Mouse (Mus musculus) neutrophil, adult 5-6 weeks (primary cell): Measurements from ENCODE around the gene Mapk6. TPM values are rescaled to one million over a fixed set of nuclear protein-coding genes. Genes with fewer than 3 reads are reported as not detected.
"Not testable (repeated sequence)": the region's sequence is repeated elsewhere in the genome, so short reads cannot be mapped to it uniquely, and the experiment has no call there.

Experiments used
- ATAC-seq: fragments of 151-379, 151-347 bp; 2 replicates; pipeline ENCODE4 v1.8.0; 2017; ENCODE audit warnings: mild to moderate bottlenecking, moderate TSS enrichment; ENCODE audit not compliant: insufficient number of reproducible peaks, poor library complexity, low FRiP score, severe bottlenecking; ENCODE audit errors: extremely low read depth
- total RNA-seq: library from RNA; stranded (forward); fragments of 200-1000 nt; gene quantifications from 2 replicates; pipeline ENCODE4 v1.2.3, GENCODE M21; 2017

The Mapk6 gene
- total RNA-seq, 1 experiment from 2014 or later = 33.3 TPM

DNA sequence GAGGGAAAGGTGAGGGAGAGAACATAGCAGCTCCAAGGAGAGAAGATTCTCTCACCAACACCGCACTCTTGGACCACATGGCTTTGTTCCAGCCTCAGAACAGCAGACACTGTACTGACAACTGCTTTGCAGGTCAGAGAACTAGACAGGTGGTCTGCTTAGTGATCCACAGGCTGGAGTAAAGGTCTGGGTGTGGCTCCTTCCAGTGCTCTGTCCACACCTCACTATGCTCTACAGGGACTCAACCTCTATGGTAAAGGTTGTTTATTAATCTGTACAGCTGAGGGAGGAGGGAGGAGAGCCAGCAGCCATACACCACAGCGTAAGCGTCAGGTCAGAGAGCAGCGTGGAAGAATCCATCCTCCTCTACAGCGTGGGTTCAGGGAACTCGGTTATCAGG, 13.8 kb downstream of the Mapk6 start:
- ATAC-seq = no peak

DNA sequence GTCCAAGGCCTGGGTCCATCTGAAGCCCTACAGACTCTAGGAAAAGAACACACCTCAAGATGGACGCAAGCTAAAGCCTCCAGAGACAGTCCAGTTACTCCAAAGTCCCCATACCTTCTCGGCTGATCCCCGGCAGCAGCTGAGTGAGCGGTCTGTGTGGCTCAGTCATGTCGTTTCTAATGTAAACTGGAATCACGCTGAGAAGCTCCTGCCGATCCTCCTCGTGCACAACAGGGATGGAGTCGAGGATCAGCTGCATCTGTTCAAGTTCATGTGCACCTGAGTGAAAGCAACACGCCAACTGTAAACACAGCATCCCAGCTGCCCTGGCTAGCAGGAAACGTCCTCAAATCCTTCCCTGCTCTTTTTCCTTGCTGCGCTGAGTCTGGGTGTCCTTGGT, 16.6 kb downstream of the Mapk6 start:
- ATAC-seq = no peak

DNA sequence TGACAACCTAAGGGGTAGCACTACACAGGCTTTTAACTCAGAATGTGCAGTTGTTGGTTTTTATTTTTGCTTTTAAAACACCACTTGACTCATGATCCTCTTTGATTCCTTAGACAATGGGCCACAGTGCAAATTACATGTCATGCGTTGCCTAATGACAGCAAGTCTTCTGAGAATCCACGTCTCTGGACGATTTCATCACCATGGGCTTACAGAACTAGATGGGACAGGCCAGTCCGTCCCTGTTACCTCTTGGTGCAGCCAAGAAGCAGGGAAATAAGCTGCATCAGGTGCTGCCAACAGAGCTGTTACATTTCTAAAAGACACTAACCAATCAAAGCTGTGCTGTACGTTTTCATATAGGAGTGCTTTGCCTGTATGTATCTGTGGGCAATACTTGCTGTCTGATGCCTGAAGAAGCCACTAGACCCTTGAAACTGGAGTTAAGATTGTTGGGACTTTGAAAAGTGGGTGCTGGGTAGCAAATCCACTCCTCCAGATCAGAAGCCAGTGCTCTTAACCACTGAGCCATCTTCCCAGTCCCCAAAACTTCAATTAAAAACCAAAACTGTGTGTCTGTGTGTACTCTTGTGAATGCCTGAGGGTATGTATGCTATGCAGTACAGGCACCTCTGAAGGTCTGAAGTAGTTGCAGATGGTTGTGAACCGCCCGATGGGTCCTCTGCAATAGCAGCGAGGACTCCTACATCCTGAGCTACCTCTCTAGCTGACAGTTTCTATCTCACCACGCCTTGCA, 24.4 kb downstream of the Mapk6 start:
- no peak for ATAC-seq

DNA sequence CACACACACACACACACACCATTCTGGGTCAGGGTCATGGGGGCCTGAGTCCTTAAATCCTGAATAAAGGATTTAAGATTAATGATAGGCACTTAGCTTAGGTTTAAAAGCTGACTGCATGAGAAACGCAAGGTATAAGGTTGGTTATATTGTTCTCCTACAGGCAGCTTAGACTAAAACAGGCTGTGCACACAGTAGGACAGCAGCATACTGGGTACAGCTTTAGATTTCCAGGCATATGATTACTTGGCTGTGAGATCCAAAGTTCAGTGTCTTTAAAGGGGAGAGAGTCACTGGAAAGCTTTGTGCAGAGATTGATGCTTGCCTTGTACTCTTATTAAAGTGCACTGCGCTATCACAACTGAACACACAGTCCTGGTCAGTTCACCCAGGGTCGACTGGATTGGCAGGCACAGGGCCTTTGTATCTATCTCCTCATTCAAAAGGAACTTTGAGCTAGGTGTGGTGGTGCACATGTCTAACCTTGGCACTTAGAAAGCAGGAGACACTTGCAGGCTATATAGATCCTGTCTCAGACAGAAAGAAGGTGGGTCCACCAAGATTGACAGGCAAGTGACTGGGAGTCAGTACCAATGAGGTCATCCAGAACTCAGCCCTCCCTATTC, 25.4 kb downstream of the Mapk6 start:
- ATAC-seq = no peak

DNA sequence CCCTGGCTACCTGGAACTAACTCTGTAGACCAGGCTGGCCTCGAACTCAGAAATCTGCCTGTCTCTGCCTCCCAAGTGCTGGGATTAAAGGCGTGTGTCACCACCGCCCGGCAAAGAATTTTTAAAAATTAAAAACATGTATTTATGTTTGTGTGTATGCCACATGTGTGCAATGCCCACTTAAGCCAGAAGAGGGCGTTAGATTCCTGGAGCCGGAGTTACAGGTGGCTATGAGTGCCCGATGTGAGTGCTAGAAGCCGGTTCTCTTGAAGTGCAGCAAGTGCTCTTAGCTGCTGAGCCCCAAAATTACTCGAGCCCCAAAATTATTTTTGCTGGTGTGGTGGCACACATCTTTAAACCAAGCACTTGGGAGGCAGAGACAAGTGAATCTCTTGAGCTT, 26.0 kb downstream of the Mapk6 start:
- ATAC-seq = no peak

DNA sequence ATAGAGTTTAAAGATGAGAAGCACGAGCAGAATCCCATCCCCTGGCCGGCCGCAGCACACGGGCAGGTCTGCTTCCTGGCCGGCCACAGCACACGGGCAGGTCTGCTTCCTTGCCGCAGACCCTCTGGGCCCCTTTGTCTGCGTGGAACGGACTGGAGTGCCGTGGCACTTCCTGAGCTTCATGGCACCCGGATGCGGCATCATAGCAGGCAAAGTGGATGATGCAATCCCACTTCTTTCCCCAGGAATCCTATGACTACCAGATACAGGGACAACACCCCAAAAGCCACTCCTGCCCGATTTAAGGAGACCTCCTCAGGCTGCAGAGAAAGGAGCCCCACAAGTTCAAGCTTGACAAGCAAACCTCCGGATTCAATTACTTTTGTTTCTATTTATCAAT, 27.0 kb downstream of the Mapk6 start:
- no peak for ATAC-seq

DNA sequence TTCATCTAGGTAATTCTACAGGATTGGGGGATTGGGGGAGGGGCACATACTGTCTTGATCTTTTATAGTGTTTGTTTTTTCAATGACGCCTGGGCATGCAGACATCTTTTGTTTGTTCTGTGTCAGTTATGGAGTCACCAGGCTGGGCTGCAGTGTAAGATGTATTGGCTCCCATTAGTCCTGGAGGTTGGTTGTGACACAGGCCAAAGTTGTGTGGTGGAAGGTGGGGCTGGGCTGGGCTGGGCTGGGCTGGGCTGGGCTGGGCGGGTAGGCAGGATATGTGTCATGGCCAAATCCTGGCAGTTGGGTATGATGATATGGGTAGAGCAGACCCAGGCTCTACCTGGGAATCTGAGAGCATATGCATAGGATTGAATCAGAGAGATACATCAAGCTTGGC, 31.0 kb downstream of the Mapk6 start:
- ATAC-seq = no peak

DNA sequence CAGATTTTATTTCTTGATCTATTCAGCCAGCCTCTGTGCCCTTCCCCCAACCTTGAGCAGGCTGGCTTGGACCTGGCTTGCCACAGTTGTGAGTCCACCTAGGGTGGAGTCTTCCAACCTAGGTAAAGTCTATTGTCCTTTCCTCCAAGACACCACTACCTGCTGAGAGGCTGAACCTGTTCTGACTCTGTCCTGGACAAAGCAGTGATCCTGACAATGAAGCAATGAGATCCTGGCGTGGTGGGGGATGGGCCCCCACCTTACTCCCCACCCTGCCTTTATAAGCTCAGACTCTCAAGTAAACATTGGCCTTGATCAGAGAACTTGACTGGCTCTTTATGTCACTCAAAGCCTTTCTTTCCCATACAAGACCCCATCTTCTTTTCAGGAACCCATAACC, 33.4 kb downstream of the Mapk6 start:
- ATAC-seq = no peak

DNA sequence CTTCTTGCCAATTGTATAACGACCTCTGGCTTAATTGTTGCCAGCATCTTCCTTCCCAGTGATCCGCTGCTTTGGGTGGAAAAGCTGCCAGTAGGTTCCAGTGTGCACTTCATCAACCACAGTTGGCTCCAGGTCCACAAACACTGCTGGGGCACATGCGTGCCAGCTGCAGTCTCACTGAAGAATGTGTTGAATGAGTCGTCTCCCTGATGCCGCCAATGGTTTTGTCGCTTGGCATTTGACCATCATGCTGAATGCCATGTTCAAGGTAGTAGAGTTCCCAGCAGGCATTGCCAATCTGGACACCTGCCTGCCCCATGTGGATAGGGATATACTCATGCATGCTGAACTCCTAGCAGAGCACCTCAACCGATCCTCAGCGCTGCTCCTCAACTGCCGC, 34.2 kb downstream of the Mapk6 start:
- no peak for ATAC-seq

DNA sequence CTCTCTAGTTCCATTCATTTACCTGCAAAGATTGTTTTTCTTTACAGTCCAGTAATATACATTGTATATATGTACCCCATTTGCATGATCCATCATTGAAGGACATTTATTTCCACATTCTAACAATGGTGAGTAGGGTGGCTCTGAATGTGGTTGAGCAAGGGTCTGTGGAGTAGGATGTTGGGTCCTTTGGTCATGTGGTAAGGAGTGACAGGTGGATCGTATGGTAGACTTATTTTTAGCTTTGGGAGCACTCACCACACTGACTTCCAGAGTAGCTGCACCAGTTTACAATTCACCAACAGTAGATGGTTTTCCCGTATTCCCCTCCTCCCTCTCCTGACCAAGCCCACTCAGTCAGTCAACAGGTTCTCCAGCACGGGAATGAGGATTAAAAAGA, 41.0 kb downstream of the Mapk6 start:
- ATAC-seq = no peak

DNA sequence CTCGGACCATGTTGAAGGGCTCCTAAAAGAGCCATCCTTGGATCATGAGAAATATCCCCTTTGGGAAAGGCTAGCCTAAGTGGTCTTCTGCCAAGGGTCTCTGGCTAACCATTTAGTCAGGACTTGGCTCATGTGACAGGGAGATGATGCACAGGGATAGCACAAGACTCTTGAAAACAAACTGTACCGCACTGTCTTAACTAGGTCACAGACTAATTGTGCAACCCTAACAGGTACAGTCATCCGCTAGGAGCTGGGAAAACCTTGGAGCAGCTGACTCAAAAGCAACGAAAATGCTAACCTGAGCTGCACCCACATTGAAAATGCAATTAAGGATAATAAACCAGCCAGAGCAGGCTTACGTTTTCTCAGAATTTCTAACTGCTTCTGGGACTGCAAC, 43.6 kb downstream of the Mapk6 start:
- ATAC-seq = no peak

DNA sequence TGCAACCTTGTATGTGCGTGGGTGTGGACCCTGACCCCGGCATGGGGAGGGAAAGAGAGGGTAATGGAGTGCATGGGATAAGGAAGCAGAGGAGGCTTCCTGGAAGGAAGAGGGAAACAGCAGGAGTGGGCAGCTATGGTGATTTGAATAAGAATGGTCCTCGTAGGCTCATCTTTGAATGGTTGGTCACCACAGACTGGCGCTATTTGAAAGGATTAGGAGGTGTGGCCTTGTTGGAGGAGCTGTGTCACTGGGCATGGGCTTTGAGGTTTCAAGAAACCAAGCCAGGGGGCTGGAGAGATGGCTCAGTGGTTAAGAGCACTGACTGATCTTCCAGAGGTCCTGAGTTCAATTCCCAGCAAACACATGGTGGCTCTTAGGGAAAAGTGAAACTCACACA, 44.6 kb downstream of the Mapk6 start:
- no peak for ATAC-seq

DNA sequence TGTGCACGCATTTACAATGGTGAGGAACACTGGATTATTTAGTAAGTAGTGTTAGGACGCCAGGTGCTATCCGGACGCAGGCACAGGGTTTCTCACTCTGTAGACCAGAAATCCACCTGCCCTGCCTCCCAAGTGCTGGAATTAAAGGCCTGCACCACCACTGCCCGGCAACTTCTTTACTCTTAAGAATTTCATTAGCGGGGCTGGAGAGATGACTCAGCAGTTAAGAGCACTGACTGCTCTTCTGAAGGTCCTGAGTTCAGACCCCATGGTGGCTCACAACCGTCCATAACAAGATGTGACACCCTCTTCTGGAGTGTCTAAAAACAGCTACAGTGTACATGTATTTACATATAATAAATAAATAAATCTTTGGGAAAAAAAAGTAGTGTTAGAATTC, 46.1 kb downstream of the Mapk6 start:
- not testable (repeated sequence) for ATAC-seq

DNA sequence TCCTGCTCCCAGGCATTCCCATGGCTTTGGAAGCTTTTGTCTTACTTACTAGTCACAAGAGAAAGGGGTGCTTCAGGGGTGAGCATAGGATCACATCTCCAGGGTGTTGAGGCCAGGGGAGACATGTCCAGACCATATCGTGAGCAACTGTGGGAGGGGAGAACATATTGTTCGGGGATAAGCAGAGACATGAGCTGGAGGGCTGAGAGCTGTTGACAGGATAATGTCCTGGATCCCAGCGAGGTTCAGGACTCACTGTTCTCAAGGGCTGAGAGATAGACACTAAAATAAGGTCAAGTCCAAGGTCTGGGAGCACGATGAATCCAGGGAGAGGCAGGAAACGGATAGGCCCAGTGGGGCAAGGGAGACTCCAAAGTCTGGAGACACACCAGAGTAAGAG, 46.8 kb downstream of the Mapk6 start:
- ATAC-seq = no peak

DNA sequence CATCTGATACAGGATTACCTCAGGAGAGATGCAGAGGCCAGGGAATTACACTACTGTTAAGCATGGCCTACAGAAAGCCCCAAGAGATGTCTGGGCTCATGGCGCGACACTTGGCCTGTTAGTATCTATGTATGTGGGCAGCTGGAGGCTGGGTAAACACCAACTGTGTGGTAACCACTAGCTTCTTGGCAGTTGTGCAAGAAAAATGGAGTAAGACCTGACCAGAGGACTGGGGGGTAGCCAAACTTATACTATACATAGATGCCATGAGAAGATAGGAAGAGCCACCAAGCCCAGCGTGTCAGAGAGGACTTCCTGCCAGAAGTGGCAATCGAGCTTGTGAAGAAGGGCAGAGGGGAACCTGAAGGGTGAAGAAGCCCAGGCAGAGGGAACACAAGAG, 47.6 kb downstream of the Mapk6 start:
- no peak for ATAC-seq

DNA sequence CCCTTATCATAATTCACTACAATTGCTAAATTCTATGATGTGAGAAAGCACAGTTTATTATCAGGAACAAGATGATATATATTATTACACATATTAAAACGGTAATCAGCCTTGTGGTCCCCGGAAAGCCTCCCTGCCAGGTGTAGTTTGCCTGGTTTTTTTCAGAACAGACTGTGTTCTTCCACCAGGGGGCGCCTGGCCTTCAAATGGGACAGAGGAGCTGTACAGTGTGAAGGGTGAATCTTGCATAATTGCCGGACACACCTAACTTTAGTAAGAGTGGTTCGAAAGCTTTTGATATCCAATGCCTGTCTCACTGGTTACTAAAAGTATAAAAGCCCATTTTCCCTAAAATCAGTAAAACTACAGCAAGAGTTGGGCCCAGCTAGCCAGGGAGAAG, 48.1 kb downstream of the Mapk6 start:
- peak; percentile 79 for ATAC-seq

DNA sequence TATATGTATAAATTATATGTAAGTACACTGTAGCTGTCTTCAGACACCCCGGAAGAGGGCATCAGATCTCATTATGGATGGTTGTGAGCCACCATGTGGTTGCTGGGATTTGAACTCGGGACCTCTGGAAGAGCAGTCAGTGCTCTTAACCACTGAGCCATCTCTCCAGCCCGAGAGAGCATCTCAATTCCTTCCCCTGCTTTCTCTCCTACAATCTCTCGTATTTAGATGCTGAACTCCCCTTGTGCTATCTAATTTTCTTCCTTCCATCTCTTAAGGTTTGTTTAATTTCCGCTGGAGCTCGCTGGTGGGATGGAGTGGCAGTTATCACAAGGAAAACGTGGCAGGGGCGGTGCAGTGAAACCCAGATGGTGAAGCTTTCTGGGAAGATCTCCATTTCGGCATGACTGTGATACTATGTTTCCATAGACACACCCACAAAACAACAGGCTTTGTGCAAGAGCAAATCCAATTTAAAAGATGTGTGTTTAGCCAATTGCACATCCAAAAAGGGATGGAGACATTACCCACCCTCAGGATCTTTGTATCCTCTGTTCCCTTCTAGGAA, 52.6 kb downstream of the Mapk6 start:
- no peak for ATAC-seq

DNA sequence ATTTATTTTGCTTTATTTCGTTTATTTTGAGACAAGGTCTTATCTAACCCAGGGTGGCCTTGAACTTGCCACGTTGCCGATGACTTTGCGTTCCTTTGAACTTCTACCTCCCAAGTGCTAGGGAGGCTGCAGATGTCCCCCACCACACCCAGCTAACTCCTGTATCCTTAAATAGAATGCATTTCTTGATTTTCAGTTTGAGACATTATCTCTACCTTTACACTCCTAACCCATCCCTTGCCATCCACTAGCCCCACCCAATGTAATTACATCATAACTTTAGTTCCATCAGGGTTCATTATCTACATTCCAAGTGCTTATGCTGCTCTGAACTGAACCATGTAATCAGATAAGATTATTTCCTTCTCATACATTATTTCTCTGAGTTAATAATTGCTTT, 54.0 kb downstream of the Mapk6 start:
- ATAC-seq = no peak

DNA sequence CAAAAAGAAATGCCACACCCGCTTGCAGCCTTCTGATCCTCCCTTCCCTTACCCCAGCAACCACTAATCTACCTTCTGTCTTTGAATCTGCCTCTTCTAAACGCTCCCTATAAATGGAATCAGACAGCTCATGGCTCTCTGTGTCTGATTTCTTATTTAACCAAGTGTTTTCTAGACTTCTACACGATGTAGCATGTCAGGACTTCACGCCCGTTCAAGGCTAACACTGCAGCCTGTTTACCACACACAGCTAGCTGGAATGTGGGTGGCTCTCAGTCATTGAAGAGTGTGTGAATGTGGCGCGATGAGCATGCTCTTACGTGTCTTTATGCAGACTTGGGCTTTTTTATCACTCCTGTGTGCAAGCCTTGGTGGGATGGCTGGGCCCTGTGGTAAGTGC, 56.7 kb downstream of the Mapk6 start:
- no peak for ATAC-seq

DNA sequence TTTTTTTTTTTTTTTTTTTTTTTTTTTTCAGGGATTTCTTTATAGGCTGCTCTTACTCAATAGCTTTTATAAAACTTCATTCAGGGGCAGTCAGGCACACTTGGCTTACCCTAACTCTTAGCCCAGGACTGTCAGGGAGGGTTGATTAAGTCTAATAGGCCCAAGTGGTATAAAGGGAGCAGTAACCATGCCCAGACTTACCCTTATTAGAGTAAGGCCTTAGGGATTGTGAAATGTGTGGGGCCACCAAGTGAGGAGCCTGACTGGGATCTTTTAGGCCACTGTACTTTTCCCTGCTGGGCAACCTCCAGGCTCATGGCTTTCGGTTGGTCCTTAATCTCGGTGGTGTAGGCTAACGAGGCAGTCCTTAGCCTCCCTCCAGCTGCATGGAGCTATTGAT, 61.2 kb downstream of the Mapk6 start:
- no peak for ATAC-seq

DNA sequence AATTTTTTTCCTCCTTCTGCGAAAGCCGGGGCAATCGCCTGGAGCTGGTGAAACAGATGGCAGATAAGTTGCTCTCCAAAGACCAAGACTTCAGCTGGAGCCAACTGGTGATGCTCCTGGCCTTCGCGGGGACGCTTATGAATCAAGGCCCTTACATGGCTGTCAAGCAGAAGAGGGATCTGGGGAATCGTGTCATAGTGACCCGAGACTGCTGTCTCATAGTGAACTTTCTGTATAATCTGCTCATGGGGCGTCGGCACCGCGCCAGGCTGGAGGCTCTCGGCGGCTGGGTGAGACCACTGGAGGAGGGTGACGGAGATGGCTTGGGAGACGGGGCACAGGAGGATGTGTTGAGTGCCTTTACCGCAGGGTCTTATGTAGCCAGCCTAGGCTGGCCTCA, 61.7 kb downstream of the Mapk6 start:
- ATAC-seq = no peak
